Mouse (Mus musculus): Measurements from ENCODE around the gene Nfat5.

- TF ChIP-seq CTCF (IDR thresholded peaks at IDR 0.05; ENCODE audit: low read depth) (no peak), EP300 (optimal IDR thresholded peaks at IDR 0.05) (no peak)
Observed at GRCm38 (mm10) chr8:107385063-107385462, 91.8 kb downstream of the Nfat5 start.

Measured in stomach, postnatal 0 days (tissue).